Comparison of ENCODE assay signal across 8 mouse cellular contexts in genomic region chr10:125966481-125967251, GRCm38 (mm10). TPM values are rescaled to one million over a fixed set of nuclear protein-coding genes. Genes with fewer than 3 reads are reported as not detected.
DNase-seq lines count a peak whose midpoint lies in the region; ATAC-seq and TF ChIP-seq lines count a peak whose summit lies in the region.

No protein-coding gene starts in this region.

- no peak for DNase-seq in testis, postnatal 10 days (ENCODE audit: low spot score)
- DNase-seq in embryo, embryonic 10 days (ENCODE audit: low spot score), result peak; percentile 60
- peak; percentile 51 for DNase-seq in kidney, adult 2 months
- DNase-seq in frontal cortex, adult 2 months (ENCODE audit: extremely low spot score in 1 of 2, low spot score in 1 of 2), result no peak

- H3K4me2 ChIP-seq in lung, embryonic 15.5 days, result peak overlapping the region; percentile 73
- H3K4me2 ChIP-seq in neural tube, embryonic 15.5 days, result peak overlapping the region; percentile 97

- peaks cover 6% of the 10 kb centered on the region for H3K4me1 ChIP-seq in testis, adult 2 months (ENCODE audit: control insufficient read depth, insufficient read depth, low read length)
- peaks cover 11% of the 10 kb centered on the region for H3K4me1 ChIP-seq in kidney, adult 2 months (ENCODE audit: control insufficient read depth, insufficient read depth, low read length)
- H3K4me1 ChIP-seq in lung, embryonic 15.5 days, result peaks cover 32% of the 10 kb centered on the region
- peaks cover 34% of the 10 kb centered on the region for H3K4me1 ChIP-seq in neural tube, embryonic 15.5 days

- peak; percentile 48 for ATAC-seq in granulocyte monocyte progenitor cell, adult 5-6 weeks (replicated peaks; ENCODE audit: poor library complexity, severe bottlenecking)
- ATAC-seq in lung, embryonic 15.5 days (ENCODE audit: borderline replicate concordance, extremely low read depth, low FRiP score, low TSS enrichment), result peak; percentile 62
- ATAC-seq in neural tube, embryonic 15.5 days (ENCODE audit: low FRiP score), result peak; percentile 81

- WGBS in kidney, adult 2 months, result under 1% methylated on average over 53 of the region's 59 CpGs
- under 1% methylated on average over 59 of the region's 59 CpGs for WGBS in lung, embryonic 15.5 days
- WGBS in neural tube, embryonic 15.5 days, result under 1% methylated on average over 57 of the region's 59 CpGs

- H3K27ac ChIP-seq in testis, adult 2 months (ENCODE audit: control insufficient read depth, insufficient read depth, low read depth, low read length), result peak overlapping the region; percentile 75
- peak overlapping the region; percentile 97 for H3K27ac ChIP-seq in kidney, adult 2 months (ENCODE audit: insufficient read depth, low read depth, low read length)
- peak overlapping the region; percentile 86 for H3K27ac ChIP-seq in lung, embryonic 15.5 days
- peak overlapping the region; percentile 76 for H3K27ac ChIP-seq in neural tube, embryonic 15.5 days (replicated peaks)

- peak overlapping the region; percentile 89 for H3K4me3 ChIP-seq in testis, adult 2 months (ENCODE audit: control insufficient read depth, low read depth, low read length)
- H3K4me3 ChIP-seq in kidney, adult 2 months (ENCODE audit: insufficient read depth, low read depth, low read length), result peak overlapping the region; percentile 99
- peak overlapping the region; percentile 77 for H3K4me3 ChIP-seq in lung, embryonic 15.5 days
- H3K4me3 ChIP-seq in neural tube, embryonic 15.5 days (replicated peaks), result peak overlapping the region; percentile 68

- H3K27me3 ChIP-seq in testis, adult 2 months (ENCODE audit: control insufficient read depth, insufficient read depth, low read length), result no peaks in the 10 kb centered on the region
- H3K27me3 ChIP-seq in kidney, adult 2 months (replicated peaks; ENCODE audit: control insufficient read depth, insufficient read depth, low read length), result no peaks in the 10 kb centered on the region
- no peaks in the 10 kb centered on the region for H3K27me3 ChIP-seq in lung, embryonic 15.5 days
- H3K27me3 ChIP-seq in neural tube, embryonic 15.5 days (replicated peaks), result 0 out of 2 replicates have a peak, but pooled peaks cover 3% of the 10 kb centered on the region

- no peaks in the 10 kb centered on the region for H3K36me3 ChIP-seq in testis, adult 2 months (ENCODE audit: control insufficient read depth, insufficient read depth, low read length)
- H3K36me3 ChIP-seq in kidney, adult 2 months (ENCODE audit: control insufficient read depth, insufficient read depth, low read length), result no peaks in the 10 kb centered on the region
- no peaks in the 10 kb centered on the region for H3K36me3 ChIP-seq in lung, embryonic 15.5 days
- H3K36me3 ChIP-seq in neural tube, embryonic 15.5 days, result no peaks in the 10 kb centered on the region

- H3K9ac ChIP-seq in lung, embryonic 15.5 days, result peak overlapping the region; percentile 84
- H3K9ac ChIP-seq in neural tube, embryonic 15.5 days (replicated peaks), result peak overlapping the region; percentile 56

- TF ChIP-seq CTCF in testis, adult 2 months (IDR thresholded peaks at IDR 0.05; ENCODE audit: control insufficient read depth, insufficient read depth, insufficient replicate concordance, low read depth, low read length), result no peak
- TF ChIP-seq CTCF in kidney, adult 2 months (conservative IDR thresholded peaks at IDR 0.05; ENCODE audit: insufficient read depth, insufficient read length, low read depth, low read length), result no peak

- no peaks in the 10 kb centered on the region for H3K9me3 ChIP-seq in lung, embryonic 15.5 days
- no peaks in the 10 kb centered on the region for H3K9me3 ChIP-seq in neural tube, embryonic 15.5 days (replicated peaks)

- no peak for TF ChIP-seq POLR2A in testis, adult 2 months (IDR thresholded peaks at IDR 0.05; ENCODE audit: control insufficient read depth, low read depth, low read length)
- TF ChIP-seq POLR2A in kidney, adult 2 months (IDR thresholded peaks at IDR 0.05; ENCODE audit: low read depth, low read length), result no peak

RNA-seq across cellular contexts. Expression of gene Lrig3, which starts 0.7 kb away (rescaled TPM):
- 2.2 TPM in 2 replicates for polyA plus RNA-seq in testis, adult 2 months (2012; rRNA removed)
- total RNA-seq in granulocyte monocyte progenitor cell, adult 5-6 weeks (2014; fragmentation: Nextera tagmentation), result 1.8 TPM in 1 of 2 replicates, not detected in the other
- total RNA-seq in granulocyte monocyte progenitor cell, adult 5-6 weeks (2017), result 1.5 and 1.9 TPM in 2 replicates
- polyA plus RNA-seq in kidney, adult 2 months (2012; rRNA removed), result 7.1 and 8.8 TPM in 2 replicates
- 9.2 and 10.4 TPM in 2 replicates for polyA plus RNA-seq in lung, embryonic 15.5 days (2015; fragmentation: Nextera tagmentation; extraction: Ambion mirVana)
- 3.2 and 5.2 TPM in 2 replicates for polyA plus RNA-seq in neural tube, embryonic 15.5 days (2015; fragmentation: Nextera tagmentation; extraction: Ambion mirVana)
- polyA plus RNA-seq in frontal cortex, adult 2 months (2012; rRNA removed), result 2.1 and 2.7 TPM in 2 replicates

Comparison
In these comparisons a context has a peak if more than half of its experiments do, and no peak if none do; other contexts are left out.
1. DNase-seq: peak in embryo, embryonic 10 days (single experiment) and kidney, adult 2 months (single experiment); none in testis, postnatal 10 days (single experiment) and frontal cortex, adult 2 months (0 of 2).
2. Peak in every context shown above with its lines, with median percentiles within 50 percentile points of each other: H3K27ac ChIP-seq, H3K4me3 ChIP-seq and ATAC-seq.